Mouse (Mus musculus) urinary bladder, adult 2 months (tissue): ENCODE results near the gene Ptf1a. TPM values are rescaled to one million over a fixed set of nuclear protein-coding genes. Genes with fewer than 3 reads are reported as not detected.

Source experiments
- DNase-seq: peaks from one replicate; pipeline ENCODE4 v3.0.0; 2022; ENCODE audit warnings: low spot score
- polyA plus RNA-seq: library from polyadenylated mRNA; depleted of rRNA; stranded (reverse); fragments of >200 nt; gene quantifications from 2 replicates; pipeline ENCODE4 v1.2.3, GENCODE M21; 2012; rRNA removed

The Ptf1a gene
- polyA plus RNA-seq, 1 experiment, result not detected

- DNase-seq, result no peak
Measured at GRCm38 (mm10) chr2:19452531-19453055, 7.1 kb downstream of the Ptf1a start.

DNA sequence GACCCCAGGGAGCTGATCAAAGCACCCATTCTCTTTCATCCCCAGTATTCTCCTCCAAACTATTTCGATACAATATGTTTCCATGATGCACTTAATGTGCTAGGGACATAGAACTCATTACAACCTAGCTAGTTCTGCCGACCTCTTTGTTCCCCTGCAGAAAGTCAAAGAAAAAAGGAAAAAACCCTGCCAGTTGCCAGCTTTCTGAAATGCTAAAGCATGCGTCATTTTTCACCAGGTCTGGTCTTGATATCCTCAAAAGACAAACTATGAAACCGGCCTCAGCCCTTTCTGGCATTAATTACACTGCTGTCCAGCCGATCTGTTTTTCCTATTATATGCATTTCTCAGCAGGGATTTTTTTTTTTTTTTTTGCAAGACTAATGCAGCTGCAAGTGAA, 9.8 kb downstream of the Ptf1a start:
- DNase-seq, result no peak

DNA sequence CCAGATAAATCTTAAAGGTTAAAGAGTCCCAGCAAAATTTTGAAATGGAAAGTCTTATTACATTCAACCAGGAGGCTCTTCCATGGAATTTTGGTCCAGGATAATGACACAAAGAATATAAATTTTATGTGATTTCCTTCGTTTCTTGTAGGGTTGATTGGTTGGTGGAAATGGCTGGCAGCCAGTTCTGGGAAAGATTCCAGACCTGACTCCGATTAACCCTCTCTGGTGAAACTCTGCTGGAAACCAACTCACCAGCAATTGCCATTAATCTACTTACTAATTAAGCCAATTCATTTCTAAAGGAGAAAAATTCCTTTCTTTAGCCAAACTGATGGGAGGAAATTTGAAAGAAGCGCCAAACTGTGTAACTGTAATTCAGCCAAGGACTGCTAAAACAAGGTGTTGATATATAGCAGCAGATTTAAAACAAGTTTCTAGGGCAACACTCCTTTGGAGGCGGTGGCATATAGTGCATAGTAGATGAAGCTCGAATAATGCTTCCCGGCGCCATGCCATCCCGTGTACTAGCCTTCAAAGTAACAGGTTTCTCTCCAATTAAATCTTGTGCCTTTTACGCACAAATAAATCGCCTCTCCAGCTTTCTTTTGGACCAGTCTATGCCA, 10.5 kb downstream of the Ptf1a start:
- no peak for DNase-seq

GRCm38 (mm10) chr2:19458785-19459184, 13.3 kb downstream of the Ptf1a start:
- no peak for DNase-seq

- DNase-seq, result no peak
Measured at GRCm38 (mm10) chr2:19461940-19462339, 16.5 kb downstream of the Ptf1a start.

DNA sequence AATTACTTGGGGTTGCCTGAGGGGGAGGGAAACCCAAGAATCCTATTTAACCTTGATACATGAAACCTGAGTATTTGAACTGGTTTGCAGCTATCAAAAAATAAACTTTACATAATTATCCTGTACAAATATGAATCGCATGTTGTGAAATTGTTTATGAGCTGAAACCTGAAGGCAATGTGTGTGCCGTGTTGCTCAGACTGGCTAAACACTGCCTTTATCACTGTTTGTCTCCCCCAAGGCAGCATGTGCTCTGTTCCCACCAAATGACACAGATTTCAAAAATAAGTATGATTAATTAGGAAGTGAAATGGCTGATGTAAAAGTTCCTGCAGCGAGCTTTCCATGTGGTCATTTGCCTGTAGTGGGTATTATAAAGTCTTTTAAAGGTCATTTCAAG, 44.8 kb downstream of the Ptf1a start:
- no peak for DNase-seq

Other genes starting within 250 kb of the Ptf1a start
- 0.04 and 0.08 TPM in 2 replicates for gene Armc3, start 246.4 kb upstream of the Ptf1a start, polyA plus RNA-seq
- gene Msrb2, start 74.2 kb upstream of the Ptf1a start, polyA plus RNA-seq, result 26.1 and 31.7 TPM in 2 replicates
- gene 4921504E06Rik, start 108.3 kb downstream of the Ptf1a start, polyA plus RNA-seq, result not detected in 2 replicates
- gene Otud1, start 212.1 kb downstream of the Ptf1a start, polyA plus RNA-seq, result 5.6 and 7.7 TPM in 2 replicates